Mouse (Mus musculus) forebrain, embryonic 14.5 days (tissue): ENCODE measurements around the gene Mei4. TPM values are rescaled to one million over a fixed set of nuclear protein-coding genes. Genes with fewer than 3 reads are reported as not detected.

Source experiments
- ATAC-seq: fragments of 200-750 bp; cut with Nextera tagmentation; 2 replicates; pipeline ENCODE4 v1.8.0; 2017; ENCODE audit warnings: mild to moderate bottlenecking, moderate library complexity
- DNase-seq: peaks from one replicate; pipeline ENCODE4 v3.0.0-alpha.2; 2015; ENCODE audit warnings: low spot score
- H3K27ac ChIP-seq: fragments of 300-500 bp; sonication (generic); 2 replicates; pipeline ENCODE4 v1.5.1; 2014; ENCODE audit warnings: low read depth, mild to moderate bottlenecking, control low read depth, low read length, moderate library complexity
- H3K27me3 ChIP-seq: fragments of 300-500 bp; sonication (generic); replicated peaks from 2 replicates; pipeline ENCODE4 v1.6.1; 2014; ENCODE audit warnings: low read length, control low read depth, mixed read lengths; ENCODE audit not compliant: control insufficient read depth, insufficient read depth
- H3K36me3 ChIP-seq: fragments of 300-500 bp; sonication (generic); 2 replicates; pipeline ENCODE4 v1.6.1; 2014; ENCODE audit warnings: low read length, control low read depth; ENCODE audit not compliant: control insufficient read depth, insufficient read depth
- H3K4me1 ChIP-seq: fragments of 300-500 bp; sonication (generic); 2 replicates; pipeline ENCODE4 v1.6.1; 2014; ENCODE audit warnings: antibody characterized with exemption, low read length, control low read depth; ENCODE audit not compliant: control insufficient read depth, insufficient read depth
- H3K4me2 ChIP-seq: fragments of 300-500 bp; sonication (generic); 2 replicates; pipeline ENCODE4 v1.6.1; 2014; ENCODE audit warnings: mild to moderate bottlenecking, control low read depth, low read length
- H3K4me3 ChIP-seq: fragments of 300-500 bp; sonication (generic); 2 replicates; pipeline ENCODE4 v1.5.1; 2014; ENCODE audit warnings: low read depth, low read length, control low read depth
- H3K9ac ChIP-seq: fragments of 300-500 bp; sonication (generic); 2 replicates; pipeline ENCODE4 v1.6.1; 2014; ENCODE audit warnings: mild to moderate bottlenecking, low read length, control low read depth, moderate library complexity
- H3K9me3 ChIP-seq: fragments of 300-500 bp; sonication (generic); replicated peaks from 2 replicates; pipeline ENCODE4 v1.6.1; 2016; ENCODE audit warnings: low read length, control low read depth, mixed read lengths; ENCODE audit not compliant: control insufficient read depth
- WGBS: fragments of 180-500 bp; shearing (Covaris S2); extraction: QIAGEN DNeasy Blood & Tissue Kit; methylation state at CpG from one replicate; pipeline ENCODE4 v1.1.7; 2014; 5-methylcytosine and 5-hydroxymethylcytosine counted together
- polyA plus RNA-seq: library from polyadenylated mRNA; unstranded; fragments of >200 nt; fragmentation: Nextera tagmentation; extraction: Ambion mirVana; gene quantifications from 2 replicates; pipeline ENCODE4 v1.2.1, GENCODE M21; 2014

Mei4 gene
- polyA plus RNA-seq, 1 experiment from 2014 or later: 0.98 TPM

DNA sequence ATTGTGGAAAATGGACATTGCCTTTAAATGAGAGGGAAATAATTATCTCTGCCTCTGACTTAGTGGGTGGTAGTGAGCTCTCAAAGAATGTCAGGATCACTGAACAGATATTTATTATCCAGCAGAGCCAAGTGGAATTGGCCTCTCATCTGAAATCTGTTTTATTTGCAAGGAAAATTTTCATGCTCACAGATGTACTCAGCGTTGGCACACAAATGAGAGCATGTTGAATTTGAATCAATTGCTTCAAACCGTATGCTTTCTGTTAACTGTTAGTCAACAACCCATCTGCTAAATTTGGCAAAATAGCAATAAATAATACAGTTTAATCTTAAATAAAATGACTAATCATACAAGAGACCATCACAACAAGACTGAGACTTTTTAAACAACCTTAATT is 181.0 kb downstream of the Mei4 start:
- no peak overlapping the region for H3K9ac ChIP-seq
- no peak overlapping the region for H3K4me3 ChIP-seq
- no peaks in the 10 kb centered on the region for H3K4me1 ChIP-seq
- no peaks in the 10 kb centered on the region for H3K27me3 ChIP-seq
- H3K4me2 ChIP-seq: no peak overlapping the region
- ATAC-seq (peak; percentile 61; the same call in 1 of the 2 replicates), DNase-seq (peak; percentile 76)
- no peaks in the 10 kb centered on the region for H3K9me3 ChIP-seq
- 77% methylated on average over 2 of the region's 2 CpGs for WGBS
- no peak overlapping the region for H3K27ac ChIP-seq
- no peaks in the 10 kb centered on the region for H3K36me3 ChIP-seq

GRCm38 (mm10) chr9:82073832-82074231 is 210.4 kb downstream of the Mei4 start:
- WGBS: 82% methylated on average over 1 of the region's 1 CpGs
- no peak overlapping the region for H3K9ac ChIP-seq
- no peak overlapping the region for H3K4me3 ChIP-seq
- no peak overlapping the region for H3K4me2 ChIP-seq
- H3K36me3 ChIP-seq: no peaks in the 10 kb centered on the region
- no peak overlapping the region for H3K27ac ChIP-seq
- H3K4me1 ChIP-seq: no peaks in the 10 kb centered on the region
- H3K9me3 ChIP-seq: no peaks in the 10 kb centered on the region
- ATAC-seq: no peak
- no peaks in the 10 kb centered on the region for H3K27me3 ChIP-seq
- no peak for DNase-seq

DNA sequence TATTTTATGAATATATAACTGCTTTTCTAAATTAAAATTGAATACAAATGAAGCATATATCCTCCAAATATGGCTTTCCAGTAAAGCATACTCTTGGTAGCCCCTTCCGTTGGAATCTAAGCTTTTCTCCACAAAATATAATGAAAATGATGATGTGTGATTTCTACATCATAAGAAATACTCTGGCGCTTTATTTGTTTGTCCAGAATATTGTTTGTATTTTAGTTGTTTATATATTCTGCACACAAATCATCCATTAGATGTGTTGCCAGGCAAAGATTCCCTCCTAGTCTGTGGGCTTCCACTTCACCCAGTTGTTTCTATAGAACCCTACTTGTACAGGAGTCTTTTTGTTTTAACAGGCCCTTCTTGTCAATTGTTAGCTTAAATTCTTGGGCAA is 211.8 kb downstream of the Mei4 start:
- no peak overlapping the region for H3K4me2 ChIP-seq
- H3K27me3 ChIP-seq: no peaks in the 10 kb centered on the region
- no peak overlapping the region for H3K9ac ChIP-seq
- DNase-seq (no peak), ATAC-seq (no peak)
- no peaks in the 10 kb centered on the region for H3K9me3 ChIP-seq
- H3K36me3 ChIP-seq: no peaks in the 10 kb centered on the region
- no peaks in the 10 kb centered on the region for H3K4me1 ChIP-seq
- no peak overlapping the region for H3K27ac ChIP-seq
- 96% methylated on average over 2 of the region's 2 CpGs for WGBS
- H3K4me3 ChIP-seq: no peak overlapping the region

GRCm38 (mm10) chr9:82096409-82096808 is 232.9 kb downstream of the Mei4 start:
- no peaks in the 10 kb centered on the region for H3K4me1 ChIP-seq
- ATAC-seq: no peak
- no peaks in the 10 kb centered on the region for H3K9me3 ChIP-seq
- H3K4me3 ChIP-seq: no peak overlapping the region
- no peak overlapping the region for H3K4me2 ChIP-seq
- 86% methylated on average over 3 of the region's 3 CpGs for WGBS
- H3K27me3 ChIP-seq: no peaks in the 10 kb centered on the region
- H3K9ac ChIP-seq: no peak overlapping the region
- H3K27ac ChIP-seq: no peak overlapping the region
- no peak for DNase-seq
- H3K36me3 ChIP-seq: no peaks in the 10 kb centered on the region

DNA sequence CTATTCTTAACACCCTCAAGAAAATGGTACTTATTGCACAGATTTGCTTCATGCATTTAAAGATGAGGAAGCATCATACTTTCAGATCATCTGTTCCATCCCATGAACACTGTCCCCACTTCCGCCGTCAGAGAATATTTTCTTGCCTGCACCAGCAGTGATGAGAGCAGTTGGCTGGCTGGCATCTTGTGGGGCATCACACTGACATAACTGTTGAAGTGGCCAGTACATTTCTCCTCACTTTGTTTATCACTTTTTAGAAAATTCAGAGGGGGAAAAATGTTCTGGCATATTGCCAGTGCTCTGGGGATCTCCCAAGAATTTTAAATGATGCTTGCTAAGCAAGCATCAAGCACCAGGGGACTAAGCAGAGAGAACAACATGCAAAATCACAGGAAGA is 251.4 kb downstream of the Mei4 start:
- Histone ChIP-seq H3K9me3 (no peaks in the 10 kb centered on the region), H3K4me2 (no peak overlapping the region), H3K9ac (no peak overlapping the region), H3K36me3 (no peaks in the 10 kb centered on the region), H3K4me1 (no peaks in the 10 kb centered on the region), H3K4me3 (no peak overlapping the region), H3K27ac (no peak overlapping the region), H3K27me3 (no peaks in the 10 kb centered on the region)
- DNase-seq: peak; percentile 74
- 75% methylated on average over 2 of the region's 2 CpGs for WGBS
- peak; percentile 85 for ATAC-seq

DNA sequence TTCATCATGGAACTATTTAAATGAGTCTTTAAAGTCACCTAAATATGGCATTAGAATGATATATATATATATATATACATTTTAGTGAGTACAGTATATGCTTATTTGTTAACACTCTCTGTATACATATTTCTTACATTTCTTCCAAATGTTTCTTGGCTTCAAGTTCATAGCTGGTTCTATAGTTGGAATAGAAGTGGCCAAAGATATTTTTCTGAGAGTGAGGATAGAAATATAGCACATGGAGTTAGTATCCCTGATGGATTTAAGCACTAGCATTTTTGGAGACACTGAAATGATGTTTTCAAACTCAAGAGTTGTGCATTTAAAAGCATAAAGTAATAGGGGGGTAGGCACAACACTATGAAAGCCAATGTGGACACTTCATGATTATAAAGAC is 272.6 kb downstream of the Mei4 start:
- no peak overlapping the region for H3K27ac ChIP-seq

DNA sequence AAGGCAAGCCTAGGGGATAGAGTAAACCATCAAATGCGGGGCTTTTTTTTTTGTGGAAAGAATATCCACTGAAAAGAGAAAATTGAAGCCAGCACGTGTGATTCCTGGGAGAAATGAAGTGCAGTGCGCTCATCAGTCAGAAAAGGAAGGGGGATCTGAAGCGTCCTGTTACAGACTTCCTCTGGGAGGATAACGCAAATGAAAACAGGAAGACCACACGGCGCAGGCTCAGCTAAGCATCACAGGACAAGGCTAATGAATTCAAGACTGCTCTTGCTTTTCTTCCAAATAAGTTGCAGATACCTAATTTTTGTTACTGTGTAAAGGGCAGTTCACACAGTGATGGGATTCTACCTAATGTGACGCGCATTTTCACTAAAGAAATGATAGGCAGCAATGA is 296.7 kb downstream of the Mei4 start:
- Histone ChIP-seq H3K27ac (no peak overlapping the region), H3K4me3 (no peak overlapping the region), H3K36me3 (no peaks in the 10 kb centered on the region), H3K4me2 (no peak overlapping the region), H3K9me3 (no peaks in the 10 kb centered on the region), H3K27me3 (no peaks in the 10 kb centered on the region), H3K4me1 (no peaks in the 10 kb centered on the region), H3K9ac (no peak overlapping the region)
- DNase-seq (no peak), ATAC-seq (no peak)
- 71% methylated on average over 9 of the region's 9 CpGs for WGBS

More for the DNA sequence above, 272.6 kb downstream of the Mei4 start:
- Histone ChIP-seq H3K4me2 (no peak overlapping the region), H3K36me3 (no peaks in the 10 kb centered on the region), H3K4me3 (no peak overlapping the region), H3K9ac (no peak overlapping the region), H3K4me1 (no peaks in the 10 kb centered on the region), H3K9me3 (no peaks in the 10 kb centered on the region), H3K27me3 (no peaks in the 10 kb centered on the region)
- ATAC-seq: no peak
- no peak for DNase-seq

DNA sequence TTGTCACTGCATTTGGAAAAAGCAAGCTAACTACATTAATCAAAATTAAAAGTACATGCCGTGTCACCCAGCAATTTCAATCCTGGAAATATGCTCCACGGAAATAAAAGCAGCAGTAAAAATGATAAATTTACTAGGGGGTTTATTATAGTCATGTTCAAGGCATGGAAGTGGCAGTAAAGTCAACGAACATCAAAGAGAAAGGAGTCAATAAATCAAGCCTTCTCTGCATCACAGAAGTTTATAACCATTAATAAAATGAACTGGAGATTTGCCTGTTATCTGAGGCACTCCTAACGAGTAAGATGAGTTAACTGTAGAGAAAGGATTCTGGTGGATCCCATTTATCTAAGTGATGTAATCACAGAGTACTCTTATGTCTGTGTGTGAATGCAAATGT is 298.9 kb downstream of the Mei4 start:
- ATAC-seq: no peak
- H3K4me2 ChIP-seq: no peak overlapping the region
- H3K9ac ChIP-seq: no peak overlapping the region
- 76% methylated on average over 4 of the region's 4 CpGs for WGBS
- H3K27ac ChIP-seq: no peak overlapping the region
- DNase-seq: no peak
- H3K27me3 ChIP-seq: no peaks in the 10 kb centered on the region
- no peaks in the 10 kb centered on the region for H3K4me1 ChIP-seq
- no peaks in the 10 kb centered on the region for H3K9me3 ChIP-seq
- no peaks in the 10 kb centered on the region for H3K36me3 ChIP-seq
- H3K4me3 ChIP-seq: no peak overlapping the region

DNA sequence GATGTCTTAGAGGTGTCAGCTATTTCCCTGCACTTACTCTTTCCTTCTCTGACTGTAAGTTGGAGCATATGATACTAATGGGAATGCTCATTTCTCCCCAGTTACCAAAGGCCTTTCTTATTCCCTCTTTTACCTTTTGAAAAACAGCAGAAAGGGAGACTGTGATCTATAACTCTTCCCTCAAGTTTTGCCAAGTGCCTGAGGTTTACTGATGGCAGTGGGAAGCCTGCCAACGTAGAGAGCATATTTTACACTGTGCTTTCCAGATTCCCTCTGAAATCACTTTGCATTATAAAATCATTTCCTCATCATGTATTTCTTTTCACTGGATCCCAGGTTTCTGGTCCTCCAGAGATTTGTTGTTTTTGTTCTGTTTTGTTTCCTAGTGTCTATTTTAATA is 354.5 kb downstream of the Mei4 start:
- ATAC-seq (no peak), DNase-seq (peak; percentile 41)
- H3K4me2 ChIP-seq: no peak overlapping the region
- no peaks in the 10 kb centered on the region for H3K9me3 ChIP-seq
- no peaks in the 10 kb centered on the region for H3K36me3 ChIP-seq
- no peak overlapping the region for H3K27ac ChIP-seq
- no peak overlapping the region for H3K4me3 ChIP-seq
- H3K27me3 ChIP-seq: no peaks in the 10 kb centered on the region
- 0 out of 2 replicates have a peak, but pooled peaks cover 3% of the 10 kb centered on the region for H3K4me1 ChIP-seq
- 64% methylated on average over 1 of the region's 1 CpGs for whole genome bisulfite sequencing
- no peak overlapping the region for H3K9ac ChIP-seq
